Mouse (Mus musculus): ENCODE data around the gene Plxna4.

- TF ChIP-seq CTCF (IDR thresholded peaks at IDR 0.05), result no peak
- no peak for TF ChIP-seq EP300 (IDR thresholded peaks at IDR 0.05)
Measured at GRCm38 (mm10) chr6:32326406-32326805, 261.6 kb downstream of the Plxna4 start.
